Mouse (Mus musculus) embryo, embryonic 11 days (tissue): ENCODE measurements around the gene Rpl18.

Experiments
- DNase-seq: peaks from one replicate; pipeline ENCODE4 v3.0.0-alpha.2; 2015

Rpl18 gene

GRCm38 (mm10) chr7:45715741-45716459 is 643 bp downstream of the Rpl18 start:
- no peak for DNase-seq

GRCm38 (mm10) chr7:45716460-45716857 is 1.2 kb downstream of the Rpl18 start:
- DNase-seq, result no peak

GRCm38 (mm10) chr7:45716952-45717917 is 2.0 kb downstream of the Rpl18 start:
- no peak for DNase-seq

GRCm38 (mm10) chr7:45717918-45718297 is 2.7 kb downstream of the Rpl18 start, which contains the start of gene Sphk2:
Gene Sphk2, minus strand, starts transcription at chr7:45718002.
- peak; percentile 97 for DNase-seq

- no peak for DNase-seq
Measured at GRCm38 (mm10) chr7:45718331-45718730, 3.1 kb downstream of the Rpl18 start.

GRCm38 (mm10) chr7:45719180-45719579 is 3.9 kb downstream of the Rpl18 start:
- no peak for DNase-seq

- DNase-seq, result no peak
Measured at GRCm38 (mm10) chr7:45719738-45720412, 4.6 kb downstream of the Rpl18 start.

GRCm38 (mm10) chr7:45720413-45721233 is 5.4 kb downstream of the Rpl18 start, which contains the start of gene Fam83e:
Gene Fam83e, plus strand, starts transcription at chr7:45721212.
- DNase-seq, result no peak

- no peak for DNase-seq
Measured at GRCm38 (mm10) chr7:45721234-45721571, 5.9 kb downstream of the Rpl18 start.

- no peak for DNase-seq
Measured at GRCm38 (mm10) chr7:45721642-45722347, 6.5 kb downstream of the Rpl18 start.

GRCm38 (mm10) chr7:45722348-45722713 is 7.1 kb downstream of the Rpl18 start:
- no peak for DNase-seq

GRCm38 (mm10) chr7:45723301-45723700 is 8.0 kb downstream of the Rpl18 start:
- DNase-seq, result no peak

- DNase-seq, result no peak
Measured at GRCm38 (mm10) chr7:45723781-45724180, 8.5 kb downstream of the Rpl18 start.

GRCm38 (mm10) chr7:45725151-45725550 is 9.9 kb downstream of the Rpl18 start:
- no peak for DNase-seq

- no peak for DNase-seq
Measured at GRCm38 (mm10) chr7:45725713-45726112, 10.5 kb downstream of the Rpl18 start, which contains the start of gene Spaca4. Gene Spaca4, minus strand, starts transcription at chr7:45725813.

- DNase-seq, result no peak
Measured at GRCm38 (mm10) chr7:45726419-45726818, 11.2 kb downstream of the Rpl18 start.

GRCm38 (mm10) chr7:45727625-45728024 is 12.4 kb downstream of the Rpl18 start:
- no peak for DNase-seq

GRCm38 (mm10) chr7:45730727-45731431 is 15.6 kb downstream of the Rpl18 start:
- peak; percentile 73 for DNase-seq

GRCm38 (mm10) chr7:45733477-45733876 is 18.2 kb downstream of the Rpl18 start:
- no peak for DNase-seq

- peak; percentile 88 for DNase-seq
Measured at GRCm38 (mm10) chr7:45739162-45739763, 24.0 kb downstream of the Rpl18 start.

GRCm38 (mm10) chr7:45739820-45740219 is 24.6 kb downstream of the Rpl18 start:
- no peak for DNase-seq
